Mouse (Mus musculus) E14TG2a.4 (cell line): Measurements from ENCODE around the gene Stat2.

Experiments used
- CTCF ChIP-seq: conservative IDR thresholded peaks from 2 replicates; pipeline ENCODE4 v1.5.1; 2014; ENCODE audit warnings: low read length
- NANOG ChIP-seq: IDR thresholded peaks from 2 replicates; pipeline ENCODE4 v1.6.1; 2014; ENCODE audit warnings: borderline replicate concordance, low read length, mixed read lengths

DNA sequence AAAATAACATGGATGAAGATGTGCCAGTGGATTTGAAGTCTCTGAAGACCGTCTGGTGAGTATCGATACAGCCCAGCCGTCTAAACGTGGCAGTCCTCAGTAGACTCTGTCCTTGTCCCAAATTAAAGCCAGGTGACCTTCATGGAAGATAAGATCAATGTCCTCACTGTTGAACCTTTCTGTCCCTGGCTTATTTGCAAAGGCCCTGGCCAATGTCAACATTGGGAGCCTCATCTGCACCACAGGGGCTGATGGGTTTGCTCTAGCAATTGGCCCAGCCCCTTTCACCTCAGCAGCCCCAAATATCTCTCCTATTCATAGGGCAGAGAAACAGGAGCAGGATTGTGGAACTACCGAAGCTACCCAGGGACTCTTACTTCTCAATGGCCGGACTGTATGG, 2.0 kb upstream of the Stat2 start, which contains the start of gene Apof:
- no peak for TF ChIP-seq CTCF
- peak; percentile 64 for TF ChIP-seq NANOG
